Mouse (Mus musculus) midbrain, embryonic 11.5 days (tissue): Measurements from ENCODE around the gene Pa2g4. TPM values are rescaled to one million over a fixed set of nuclear protein-coding genes. Genes with fewer than 3 reads are reported as not detected.
"Not testable (repeated sequence)": the region's sequence is repeated elsewhere in the genome, so short reads cannot be mapped to it uniquely, and the experiment has no call there.

ENCODE experiments used
- ATAC-seq: fragments of 200-750 bp; cut with Nextera tagmentation; 2 replicates; pipeline ENCODE4 v1.8.0; 2017; ENCODE audit warnings: moderate TSS enrichment, moderate library complexity; ENCODE audit not compliant: low FRiP score
- DNase-seq: peaks from one replicate; pipeline ENCODE4 v3.0.0; 2015; ENCODE audit warnings: low spot score; ENCODE audit errors: missing footprints
- H3K27ac ChIP-seq: fragments of 300-500 bp; sonication (generic); 2 replicates; pipeline ENCODE4 v1.5.1; 2014; ENCODE audit warnings: low read depth, low read length
- H3K27me3 ChIP-seq: fragments of 300-500 bp; sonication (generic); 2 replicates; pipeline ENCODE4 v1.6.1; 2014; ENCODE audit warnings: mild to moderate bottlenecking, low read length, moderate library complexity, mixed read lengths; ENCODE audit not compliant: control insufficient read depth, insufficient read depth
- H3K36me3 ChIP-seq: fragments of 300-500 bp; sonication (generic); 2 replicates; pipeline ENCODE4 v1.6.1; 2014; ENCODE audit warnings: mild to moderate bottlenecking, low read length, moderate library complexity, mixed read lengths; ENCODE audit not compliant: control insufficient read depth, insufficient read depth
- H3K4me1 ChIP-seq: fragments of 300-500 bp; sonication (generic); 2 replicates; pipeline ENCODE4 v1.6.1; 2014; ENCODE audit warnings: low read length; ENCODE audit not compliant: control insufficient read depth, insufficient read depth
- H3K4me2 ChIP-seq: fragments of 300-500 bp; sonication (generic); 2 replicates; pipeline ENCODE4 v1.6.1; 2014; ENCODE audit warnings: mild to moderate bottlenecking, moderate library complexity
- H3K4me3 ChIP-seq: fragments of 300-500 bp; sonication (generic); 2 replicates; pipeline ENCODE4 v1.5.1; 2014; ENCODE audit warnings: low read depth, low read length
- H3K9ac ChIP-seq: fragments of 300-500 bp; sonication (generic); 2 replicates; pipeline ENCODE4 v1.6.1; 2014; ENCODE audit warnings: low read length
- H3K9me3 ChIP-seq: fragments of 300-500 bp; sonication (generic); 2 replicates; pipeline ENCODE4 v1.6.1; 2016; ENCODE audit warnings: low read length; ENCODE audit not compliant: control insufficient read depth
- WGBS: fragments of 180-500 bp; shearing (Covaris S2); extraction: QIAGEN DNeasy Blood & Tissue Kit; methylation state at CpG from one replicate; pipeline ENCODE4 v1.1.7; 2014; 5-methylcytosine and 5-hydroxymethylcytosine counted together
- polyA plus RNA-seq: library from polyadenylated mRNA; unstranded; fragments of >200 nt; fragmentation: Nextera tagmentation; extraction: Ambion mirVana; gene quantifications from 2 replicates; pipeline ENCODE4 v1.2.1, GENCODE M21; 2014

Gene Pa2g4
- 241 and 249 TPM in 2 replicates for polyA plus RNA-seq

GRCm38 (mm10) chr10:128565788-128566531 lies at the start of gene Pa2g4:
TSS of gene Pa2g4 (minus strand) at chr10:128565987.
- peak; percentile 98 for ATAC-seq
- H3K9ac ChIP-seq: peak within 1 kb of the TSS; percentile 90
- H3K36me3 ChIP-seq: peaks cover 14% of the 10 kb centered on the region
- peak within 1 kb of the TSS; percentile 90 for H3K27ac ChIP-seq
- peak within 1 kb of the TSS; percentile 96 for H3K4me2 ChIP-seq
- DNase-seq: peak; percentile 99
- H3K27me3 ChIP-seq: no peaks in the 10 kb centered on the region
- H3K4me1 ChIP-seq: peaks cover 14% of the 10 kb centered on the region
- H3K9me3 ChIP-seq: no peaks in the 10 kb centered on the region
- under 1% methylated on average over 57 of the region's 58 CpGs for WGBS
- peak within 1 kb of the TSS; percentile 89 for H3K4me3 ChIP-seq

- DNase-seq (no peak), ATAC-seq (no peak)
- Histone ChIP-seq H3K9ac (no peak overlapping the region), H3K27ac (no peak overlapping the region), H3K27me3 (no peaks in the 10 kb centered on the region), H3K4me2 (no peak overlapping the region), H3K4me3 (no peak overlapping the region), H3K4me1 (no peaks in the 10 kb centered on the region; the same call in 1 of the 2 replicates), H3K36me3 (no peaks in the 10 kb centered on the region), H3K9me3 (no peaks in the 10 kb centered on the region)
- WGBS: 56% methylated on average over 3 of the region's 3 CpGs
Observed at GRCm38 (mm10) chr10:128614934-128615333, 49.1 kb upstream of the Pa2g4 start.

GRCm38 (mm10) chr10:128613820-128614219 lies 48.0 kb upstream of the Pa2g4 start:
- not testable (repeated sequence) for H3K4me1 ChIP-seq, H3K4me2 ChIP-seq, H3K9me3 ChIP-seq, DNase-seq, H3K27me3 ChIP-seq, H3K36me3 ChIP-seq, H3K27ac ChIP-seq, H3K9ac ChIP-seq, H3K4me3 ChIP-seq, ATAC-seq
- 74% methylated on average over 4 of the region's 4 CpGs for WGBS

GRCm38 (mm10) chr10:128613154-128613440 lies 47.3 kb upstream of the Pa2g4 start:
- no peak overlapping the region for H3K4me3 ChIP-seq
- DNase-seq (no peak), ATAC-seq (no peak)
- H3K36me3 ChIP-seq: no peaks in the 10 kb centered on the region
- H3K27ac ChIP-seq: no peak overlapping the region
- WGBS: 47% methylated on average over 6 of the region's 6 CpGs
- no peaks in the 10 kb centered on the region for H3K9me3 ChIP-seq
- H3K4me1 ChIP-seq: no peaks in the 10 kb centered on the region; the same call in 1 of the 2 replicates
- no peak overlapping the region for H3K4me2 ChIP-seq
- H3K9ac ChIP-seq: no peak overlapping the region
- no peaks in the 10 kb centered on the region for H3K27me3 ChIP-seq

DNA sequence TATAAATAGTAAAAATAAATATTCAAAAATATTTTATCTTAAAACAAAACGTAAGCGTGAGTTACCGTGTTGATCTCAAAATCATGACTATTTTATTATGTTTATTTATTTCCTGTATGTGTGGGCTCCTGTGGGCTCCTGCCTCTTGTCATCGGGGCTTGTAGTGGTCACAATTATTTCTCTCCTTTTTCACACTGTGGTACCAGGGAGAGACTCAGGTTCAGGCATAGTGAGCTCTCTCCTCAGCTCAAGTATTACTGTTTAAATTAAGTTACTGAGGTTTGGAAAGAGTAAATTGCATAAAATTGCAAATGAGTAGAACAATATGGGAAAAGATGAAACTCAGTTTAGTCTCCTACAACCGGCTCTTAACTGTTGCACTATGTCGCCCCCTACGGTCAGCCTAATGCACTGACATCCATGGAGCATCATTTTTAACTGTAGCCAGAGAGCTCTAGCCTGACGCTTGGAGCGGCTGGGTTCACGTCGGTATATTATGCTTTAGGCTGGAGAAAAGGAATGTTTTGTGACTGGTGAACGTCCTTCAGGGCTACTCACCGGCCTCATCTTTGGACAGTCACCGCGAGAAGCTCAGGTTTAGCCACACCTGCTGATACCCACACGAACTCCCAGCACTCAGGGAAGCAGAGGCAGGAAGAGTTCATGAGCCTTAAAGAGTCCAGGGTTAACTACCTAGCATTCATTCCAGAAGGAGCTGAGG lies 46.8 kb upstream of the Pa2g4 start:
- no peaks in the 10 kb centered on the region for H3K9me3 ChIP-seq
- no peak overlapping the region for H3K4me3 ChIP-seq
- ATAC-seq (peak; percentile 61), DNase-seq (peak; percentile 93)
- H3K9ac ChIP-seq: no peak overlapping the region
- no peak overlapping the region for H3K4me2 ChIP-seq
- no peak overlapping the region for H3K27ac ChIP-seq
- no peaks in the 10 kb centered on the region for H3K27me3 ChIP-seq
- H3K36me3 ChIP-seq: no peaks in the 10 kb centered on the region
- WGBS: 16% methylated on average over 16 of the region's 16 CpGs
- no peaks in the 10 kb centered on the region; the same call in 1 of the 2 replicates for H3K4me1 ChIP-seq

GRCm38 (mm10) chr10:128606483-128606882 lies 40.7 kb upstream of the Pa2g4 start:
- Histone ChIP-seq H3K27me3 (no peaks in the 10 kb centered on the region), H3K27ac (no peak overlapping the region), H3K4me1 (no peaks in the 10 kb centered on the region), H3K9me3 (no peaks in the 10 kb centered on the region), H3K4me3 (no peak overlapping the region), H3K36me3 (no peaks in the 10 kb centered on the region), H3K9ac (no peak overlapping the region), H3K4me2 (no peak overlapping the region)
- ATAC-seq (no peak), DNase-seq (no peak)
- 56% methylated on average over 2 of the region's 2 CpGs for WGBS

GRCm38 (mm10) chr10:128602470-128603128 lies 36.8 kb upstream of the Pa2g4 start:
- Histone ChIP-seq H3K9ac (no peak overlapping the region), H3K27me3 (no peaks in the 10 kb centered on the region), H3K4me2 (no peak overlapping the region), H3K27ac (no peak overlapping the region), H3K4me3 (no peak overlapping the region), H3K9me3 (no peaks in the 10 kb centered on the region), H3K4me1 (no peaks in the 10 kb centered on the region), H3K36me3 (no peaks in the 10 kb centered on the region)
- ATAC-seq (no peak), DNase-seq (no peak)
- WGBS: 88% methylated on average over 4 of the region's 4 CpGs

GRCm38 (mm10) chr10:128601499-128601898 lies 35.7 kb upstream of the Pa2g4 start:
- Histone ChIP-seq H3K27me3 (no peaks in the 10 kb centered on the region), H3K9me3 (no peaks in the 10 kb centered on the region), H3K9ac (no peak overlapping the region), H3K36me3 (no peaks in the 10 kb centered on the region), H3K4me3 (no peak overlapping the region), H3K4me2 (no peak overlapping the region), H3K4me1 (no peaks in the 10 kb centered on the region), H3K27ac (no peak overlapping the region)
- DNase-seq (no peak), ATAC-seq (no peak)
- WGBS: 93% methylated on average over 1 of the region's 1 CpGs

DNA sequence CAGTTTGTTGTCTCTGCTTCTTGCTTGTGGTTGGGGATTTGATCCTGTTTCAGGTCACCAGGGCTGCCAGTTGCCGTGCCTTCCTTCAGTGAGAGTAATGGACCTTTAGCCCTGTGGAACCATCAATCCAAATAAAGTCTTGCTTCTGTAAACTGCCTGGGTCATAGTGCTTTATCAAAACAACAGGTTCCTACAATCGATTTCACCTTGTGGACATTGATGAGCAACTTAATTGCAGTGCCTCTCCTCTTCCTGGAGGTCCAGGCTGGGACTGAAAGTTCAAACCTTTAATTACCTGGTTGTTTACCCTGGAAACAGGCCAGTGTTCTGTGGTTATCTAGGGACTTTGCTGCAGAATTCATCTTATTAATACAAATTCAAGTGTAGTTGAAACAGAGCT lies 32.7 kb upstream of the Pa2g4 start:
- Histone ChIP-seq H3K4me3 (no peak overlapping the region), H3K9me3 (no peaks in the 10 kb centered on the region)
- 86% methylated on average over 2 of the region's 2 CpGs for WGBS

More for the DNA sequence above, 32.7 kb upstream of the Pa2g4 start:
- no peaks in the 10 kb centered on the region for H3K36me3 ChIP-seq
- DNase-seq (no peak), ATAC-seq (no peak)
- H3K27ac ChIP-seq: no peak overlapping the region
- no peaks in the 10 kb centered on the region for H3K4me1 ChIP-seq
- no peaks in the 10 kb centered on the region for H3K27me3 ChIP-seq
- H3K9ac ChIP-seq: no peak overlapping the region
- no peak overlapping the region for H3K4me2 ChIP-seq
